Mouse (Mus musculus) limb, embryonic 10.5 days (tissue): ENCODE measurements around the gene Phkg1. TPM values are rescaled to one million over a fixed set of nuclear protein-coding genes. Genes with fewer than 3 reads are reported as not detected.

Experiments used
- DNase-seq: peaks from one replicate; pipeline ENCODE4 v3.0.0-alpha.2; 2017; ENCODE audit warnings: low spot score
- H3K27ac ChIP-seq: fragments of 300-500 bp; sonication (generic); 2 replicates; pipeline ENCODE4 v1.5.1; 2016; ENCODE audit warnings: mild to moderate bottlenecking
- H3K27me3 ChIP-seq: fragments of 300-500 bp; sonication (generic); 2 replicates; pipeline ENCODE4 v1.6.1; 2016; ENCODE audit warnings: low read depth, mild to moderate bottlenecking; ENCODE audit not compliant: poor library complexity, severe bottlenecking
- H3K36me3 ChIP-seq: fragments of 300-500 bp; sonication (generic); 2 replicates; pipeline ENCODE4 v1.6.1; 2016; ENCODE audit warnings: mild to moderate bottlenecking, moderate library complexity
- H3K4me1 ChIP-seq: fragments of 300-500 bp; sonication (generic); 2 replicates; pipeline ENCODE4 v1.6.1; 2016
- H3K4me3 ChIP-seq: fragments of 300-500 bp; sonication (generic); 2 replicates; pipeline ENCODE4 v1.5.1; 2016; ENCODE audit warnings: mild to moderate bottlenecking, moderate library complexity
- H3K9me3 ChIP-seq: fragments of 300-500 bp; sonication (generic); replicated peaks from 2 replicates; pipeline ENCODE4 v1.6.1; 2016; ENCODE audit warnings: mild to moderate bottlenecking
- WGBS: fragments of 180-500 bp; shearing (Covaris S2); methylation state at CpG from one replicate; pipeline ENCODE4 v1.1.7; 2016; 5-methylcytosine and 5-hydroxymethylcytosine counted together
- polyA plus RNA-seq: library from polyadenylated mRNA; unstranded; fragments of >200 nt; fragmentation: Nextera tagmentation; extraction: Ambion mirVana; gene quantifications from 2 replicates; pipeline ENCODE4 v1.2.1, GENCODE M21; 2016

Gene Phkg1
- polyA plus RNA-seq, 1 experiment from 2014 or later: 0.20 TPM

GRCm38 (mm10) chr5:129847558-129847820, 50.9 kb downstream of the Phkg1 start:
- Histone ChIP-seq H3K4me3 (peak overlapping the region; percentile 68), H3K27me3 (no peaks in the 10 kb centered on the region), H3K36me3 (peaks cover 54% of the 10 kb centered on the region), H3K4me1 (peaks cover 9% of the 10 kb centered on the region), H3K27ac (peak overlapping the region; percentile 84; the same call in 1 of the 2 replicates), H3K9me3 (no peaks in the 10 kb centered on the region)
- no peak for DNase-seq
- 69% methylated on average over 8 of the region's 8 CpGs for WGBS

GRCm38 (mm10) chr5:129846752-129847557, 51.4 kb downstream of the Phkg1 start, which contains the start of gene Sumf2:
Gene Sumf2 (plus strand): TSS chr5:129846986.
- H3K36me3 ChIP-seq: peaks cover 54% of the 10 kb centered on the region
- H3K4me3 ChIP-seq: peak within 1 kb of the TSS; percentile 68
- peak within 1 kb of the TSS; percentile 84 for H3K27ac ChIP-seq
- H3K4me1 ChIP-seq: peaks cover 9% of the 10 kb centered on the region
- peak; percentile 98 for DNase-seq
- 12% methylated on average over 22 of the region's 22 CpGs for WGBS
- H3K9me3 ChIP-seq: no peaks in the 10 kb centered on the region
- H3K27me3 ChIP-seq: no peaks in the 10 kb centered on the region

GRCm38 (mm10) chr5:129844848-129845247, 53.5 kb downstream of the Phkg1 start:
- no peaks in the 10 kb centered on the region for H3K9me3 ChIP-seq
- no peak for DNase-seq
- H3K36me3 ChIP-seq: peaks cover 40% of the 10 kb centered on the region
- H3K4me1 ChIP-seq: peaks cover 9% of the 10 kb centered on the region
- H3K27ac ChIP-seq: no peak overlapping the region
- H3K4me3 ChIP-seq: no peak overlapping the region
- H3K27me3 ChIP-seq: no peaks in the 10 kb centered on the region
- WGBS: 97% methylated on average over 5 of the region's 5 CpGs

Other genes with a start within 250 kb of the Phkg1 start
- gene Zfp11, start 228.4 kb downstream of the Phkg1 start, polyA plus RNA-seq: 5.9 and 7.0 TPM in 2 replicates
- gene Sept14, start 190.0 kb downstream of the Phkg1 start, polyA plus RNA-seq: not detected in 2 replicates
- gene Mrps17, start 183.1 kb downstream of the Phkg1 start, polyA plus RNA-seq: 187 and 191 TPM in 2 replicates
- gene Nipsnap2, start 173.5 kb downstream of the Phkg1 start, polyA plus RNA-seq: 59.6 and 75.0 TPM in 2 replicates
- gene Psph, start 111.1 kb downstream of the Phkg1 start, polyA plus RNA-seq: 33.8 and 34.0 TPM in 2 replicates
- 36.8 and 43.5 TPM in 2 replicates for gene Sumf2, start 51.6 kb downstream of the Phkg1 start, polyA plus RNA-seq
- gene Chchd2, start 11.1 kb downstream of the Phkg1 start, polyA plus RNA-seq: 1,262 and 1,296 TPM in 2 replicates
- gene Zbed5, start 2.8 kb downstream of the Phkg1 start, polyA plus RNA-seq: 10.1 and 12.2 TPM in 2 replicates
- 2.7 and 4.5 TPM in 2 replicates for gene Nupr1l, start 10.0 kb upstream of the Phkg1 start, polyA plus RNA-seq
- 34.4 and 36.7 TPM in 2 replicates for gene Vkorc1l1, start 43.4 kb upstream of the Phkg1 start, polyA plus RNA-seq
- gene Gusb, start 104.5 kb upstream of the Phkg1 start, polyA plus RNA-seq: 53.9 and 61.7 TPM in 2 replicates
- gene Asl, start 130.7 kb upstream of the Phkg1 start, polyA plus RNA-seq: 26.1 and 27.5 TPM in 2 replicates
- gene Crcp, start 130.7 kb upstream of the Phkg1 start, polyA plus RNA-seq: 57.2 and 61.0 TPM in 2 replicates
- gene Tpst1, start 174.8 kb upstream of the Phkg1 start, polyA plus RNA-seq: 65.4 and 65.6 TPM in 2 replicates
- gene Kctd7, start 246.3 kb upstream of the Phkg1 start, polyA plus RNA-seq: 3.4 and 4.7 TPM in 2 replicates